Mouse (Mus musculus) olfactory bulb, adult 2 months (tissue): ENCODE data around the gene Fam193b. TPM values are rescaled to one million over a fixed set of nuclear protein-coding genes. Genes with fewer than 3 reads are reported as not detected.

Source experiments
- H3K27ac ChIP-seq: fragments of 200-500 bp; 2 replicates; pipeline ENCODE4 v1.5.1; 2012; ENCODE audit warnings: low read depth, low read length; ENCODE audit not compliant: insufficient read depth
- H3K4me1 ChIP-seq: fragments of 200-500 bp; 2 replicates; pipeline ENCODE4 v1.6.1; 2012; ENCODE audit warnings: low read length; ENCODE audit not compliant: control insufficient read depth, insufficient read depth
- H3K4me3 ChIP-seq: fragments of 200-500 bp; 2 replicates; pipeline ENCODE4 v1.5.1; 2012; ENCODE audit warnings: mild to moderate bottlenecking, low read depth, low read length, moderate library complexity; ENCODE audit not compliant: insufficient read depth
- CTCF ChIP-seq: fragments of 200-500 bp; IDR thresholded peaks from 2 replicates; pipeline ENCODE4 v1.5.1; 2012; ENCODE audit warnings: low read depth, mild to moderate bottlenecking, low read length, moderate library complexity; ENCODE audit not compliant: insufficient read depth
- POLR2A ChIP-seq: fragments of 200-500 bp; IDR thresholded peaks from 2 replicates; pipeline ENCODE4 v1.6.1; 2012; ENCODE audit warnings: mild to moderate bottlenecking, low read depth, low read length, moderate library complexity; ENCODE audit not compliant: insufficient read depth
- WGBS: fragments of 180-500 bp; shearing (Covaris S2); methylation state at CpG from one replicate; pipeline ENCODE4 v1.1.7; 2018; 5-methylcytosine and 5-hydroxymethylcytosine counted together
- polyA plus RNA-seq: library from polyadenylated mRNA; stranded (reverse); fragments of >200 nt; gene quantifications from 2 replicates; pipeline ENCODE4 v1.2.4, GENCODE M21; 2012; ENCODE audit warnings: low replicate concordance; ENCODE audit not compliant: missing spikeins, insufficient read depth, insufficient read length

Gene Fam193b
- polyA plus RNA-seq, 1 experiment, result 63.4 TPM

DNA sequence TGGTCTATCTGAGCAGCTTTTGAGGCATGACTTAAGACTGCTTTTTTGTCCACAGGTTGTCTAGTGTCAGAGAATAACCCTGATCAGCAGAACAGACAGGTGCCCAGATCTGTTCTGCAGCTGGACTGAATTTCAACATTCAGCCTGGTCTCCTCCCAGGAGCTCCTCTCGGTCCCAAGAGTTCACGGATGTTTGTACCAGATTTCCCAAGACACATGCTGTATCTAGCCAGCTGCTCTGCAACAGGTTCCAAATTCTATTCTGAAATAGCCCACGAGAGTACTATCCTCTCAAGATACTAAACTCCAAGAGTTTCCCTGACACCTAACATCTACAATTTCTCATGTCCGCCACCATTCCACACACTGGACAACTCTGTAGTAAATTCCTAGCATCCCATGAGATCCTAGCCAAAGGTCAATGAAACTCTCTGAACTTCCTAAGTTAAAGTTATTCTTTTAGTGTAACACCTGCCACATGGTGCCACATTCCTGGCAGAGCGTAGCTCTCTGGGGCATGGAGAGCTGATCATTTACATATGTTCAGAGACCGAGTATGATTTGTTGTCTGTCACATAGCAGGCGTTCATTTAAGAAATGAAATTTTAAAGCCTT is 7.5 kb downstream of the Fam193b start:
- Histone ChIP-seq H3K4me3 (no peak overlapping the region), H3K4me1 (peaks cover 4% of the 10 kb centered on the region; the same call in 1 of the 2 replicates), H3K27ac (no peak overlapping the region)
- no peak for TF ChIP-seq POLR2A
- TF ChIP-seq CTCF, result no peak
- WGBS, result 85% methylated on average over 7 of the region's 7 CpGs

DNA sequence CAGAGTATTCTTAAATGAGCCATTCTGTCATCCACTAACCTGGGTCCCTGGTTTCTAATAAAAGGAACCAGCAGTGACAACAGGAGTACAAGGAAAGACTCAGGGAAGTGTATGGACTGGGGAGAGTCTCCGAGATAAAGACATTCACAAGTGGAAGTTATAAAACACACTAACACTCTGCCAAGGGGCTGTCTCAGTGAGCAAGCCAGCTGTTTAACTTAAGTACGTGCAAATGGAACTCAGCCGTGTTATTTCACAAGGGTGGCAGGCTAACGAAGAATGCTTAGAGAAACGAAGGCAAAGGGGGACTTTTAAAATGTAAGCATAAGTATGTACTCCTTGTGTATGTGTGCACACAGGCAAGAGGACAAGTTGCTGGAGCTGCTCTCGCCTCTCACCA is 13.4 kb downstream of the Fam193b start:
- H3K4me1 ChIP-seq, result no peaks in the 10 kb centered on the region
- 52% methylated on average over 6 of the region's 6 CpGs for WGBS
- no peak overlapping the region for H3K4me3 ChIP-seq
- TF ChIP-seq CTCF (no peak), POLR2A (no peak)
- no peak overlapping the region for H3K27ac ChIP-seq

DNA sequence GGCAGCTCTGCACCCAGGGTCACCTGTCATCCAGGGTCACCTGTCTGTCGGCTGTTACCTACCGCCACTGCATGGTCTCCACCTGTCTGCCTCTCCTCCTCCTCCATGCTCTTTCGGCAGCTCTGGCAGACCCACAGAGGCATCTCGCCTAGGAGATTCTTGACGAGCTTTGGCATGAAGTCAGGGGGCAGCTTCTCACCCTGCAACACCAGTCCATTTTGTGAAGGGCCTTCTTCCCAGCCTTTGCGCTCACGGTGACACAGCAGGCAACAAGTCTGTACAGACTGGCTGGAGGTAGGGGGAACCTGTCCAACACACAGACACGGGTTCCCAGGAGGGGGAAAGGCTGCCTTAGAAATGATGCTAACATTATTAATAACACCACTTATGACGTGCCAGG is 15.0 kb downstream of the Fam193b start:
- H3K27ac ChIP-seq, result no peak overlapping the region
- H3K4me3 ChIP-seq, result no peak overlapping the region
- TF ChIP-seq POLR2A (no peak), CTCF (no peak)
- no peaks in the 10 kb centered on the region for H3K4me1 ChIP-seq
- 87% methylated on average over 9 of the region's 9 CpGs for WGBS

DNA sequence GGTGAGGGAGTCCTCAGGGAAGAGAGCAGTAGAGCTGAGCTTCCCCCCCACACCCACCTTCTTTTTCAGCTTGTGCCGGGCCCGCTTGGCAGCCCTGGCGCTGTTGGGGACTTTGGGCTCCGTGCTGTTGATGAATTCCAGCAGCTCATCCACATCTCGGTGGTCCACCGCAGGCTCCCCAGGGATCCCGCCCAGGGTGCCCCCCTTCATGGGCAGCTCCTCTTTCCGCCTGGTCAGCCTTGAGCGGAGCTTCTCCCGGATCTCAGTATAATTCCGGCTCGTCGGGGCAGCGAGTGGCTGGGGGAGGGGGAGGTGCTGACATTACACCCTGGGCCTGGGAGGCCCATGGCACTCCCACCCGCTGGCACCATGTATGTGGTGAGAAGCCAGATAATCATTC is 21.9 kb downstream of the Fam193b start:
- 85% methylated on average over 15 of the region's 15 CpGs for WGBS
- no peak overlapping the region for H3K27ac ChIP-seq
- H3K4me3 ChIP-seq, result no peak overlapping the region
- TF ChIP-seq POLR2A (no peak), CTCF (no peak)
- H3K4me1 ChIP-seq, result no peaks in the 10 kb centered on the region

DNA sequence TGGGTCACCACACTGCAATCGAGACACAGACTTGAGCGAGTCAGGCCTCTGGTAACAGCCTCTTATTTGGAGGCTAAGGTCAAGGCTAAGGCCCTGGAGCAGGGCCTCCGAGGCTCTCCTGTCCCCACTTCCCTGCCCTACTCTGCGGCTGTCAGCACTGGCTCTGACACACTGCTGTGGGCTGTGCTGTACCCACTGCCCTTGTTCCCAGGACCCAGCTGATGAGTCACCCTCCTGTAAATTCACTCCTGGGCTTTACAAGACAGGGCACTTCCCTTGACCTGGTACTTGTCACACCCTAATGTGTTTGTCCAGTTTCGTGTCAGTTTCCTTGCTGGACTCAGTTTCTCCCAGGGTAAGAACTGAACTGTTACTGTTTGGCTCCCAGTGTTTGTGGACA is 22.5 kb downstream of the Fam193b start:
- TF ChIP-seq CTCF (no peak), POLR2A (no peak)
- Histone ChIP-seq H3K4me3 (no peak overlapping the region), H3K27ac (no peak overlapping the region), H3K4me1 (no peaks in the 10 kb centered on the region)
- WGBS, result 92% methylated on average over 5 of the region's 5 CpGs

DNA sequence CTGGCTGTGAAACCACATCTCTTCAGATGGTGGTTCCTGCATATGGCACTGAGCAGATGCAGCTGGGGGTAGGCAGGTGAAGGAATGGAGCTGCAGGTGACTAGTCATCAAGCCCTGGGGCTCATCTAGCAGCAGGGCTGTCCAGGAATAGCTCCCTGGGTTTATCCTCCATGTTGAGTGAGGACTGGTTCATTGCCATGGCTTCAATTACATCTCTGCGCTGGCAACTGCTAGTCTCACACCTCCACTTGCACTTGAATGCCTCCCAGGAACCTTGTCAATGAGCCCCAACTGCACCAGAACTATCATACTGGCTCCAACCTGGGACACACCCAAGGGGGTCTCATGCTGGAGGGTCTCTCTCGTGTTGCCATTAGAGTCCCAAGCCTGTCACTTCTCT is 23.0 kb downstream of the Fam193b start:
- H3K4me1 ChIP-seq, result no peaks in the 10 kb centered on the region
- 88% methylated on average over 2 of the region's 2 CpGs for WGBS
- TF ChIP-seq POLR2A, result no peak
- no peak for TF ChIP-seq CTCF
- no peak overlapping the region for H3K27ac ChIP-seq
- no peak overlapping the region for H3K4me3 ChIP-seq

- Histone ChIP-seq H3K27ac (no peak overlapping the region), H3K4me3 (no peak overlapping the region), H3K4me1 (no peaks in the 10 kb centered on the region)
- WGBS, result 95% methylated on average over 6 of the region's 6 CpGs
- TF ChIP-seq CTCF, result no peak
- TF ChIP-seq POLR2A, result no peak
Measured at GRCm38 (mm10) chr13:55544792-55545191, 26.1 kb downstream of the Fam193b start.

GRCm38 (mm10) chr13:55543447-55543846 is 27.5 kb downstream of the Fam193b start:
- H3K4me1 ChIP-seq, result no peaks in the 10 kb centered on the region
- no peak for TF ChIP-seq POLR2A
- TF ChIP-seq CTCF, result no peak
- no peak overlapping the region for H3K4me3 ChIP-seq
- no peak overlapping the region for H3K27ac ChIP-seq
- WGBS, result 96% methylated on average over 8 of the region's 8 CpGs

DNA sequence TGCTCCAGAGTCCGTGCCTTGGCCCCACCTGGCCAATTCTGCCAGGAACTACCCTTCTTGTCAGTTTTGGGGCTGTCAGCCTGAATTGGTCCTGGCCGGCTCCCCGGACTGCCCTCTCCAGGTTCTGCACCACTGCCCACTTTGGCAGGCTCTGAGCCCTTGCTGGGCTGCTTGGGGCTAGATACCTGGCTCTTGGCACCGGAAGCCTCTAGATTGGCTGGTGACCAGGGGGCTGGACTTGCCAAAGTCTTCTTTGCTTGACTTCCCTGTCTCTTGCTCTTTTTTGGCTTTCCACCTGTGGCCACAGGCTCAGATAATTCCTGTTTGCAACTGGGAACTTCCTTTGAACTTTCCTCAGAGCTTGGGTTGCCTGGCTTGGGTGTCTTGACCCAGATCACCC is 28.0 kb downstream of the Fam193b start:
- WGBS, result 89% methylated on average over 4 of the region's 4 CpGs
- Histone ChIP-seq H3K4me3 (no peak overlapping the region), H3K4me1 (no peaks in the 10 kb centered on the region), H3K27ac (no peak overlapping the region)
- TF ChIP-seq POLR2A, result no peak
- TF ChIP-seq CTCF, result no peak

DNA sequence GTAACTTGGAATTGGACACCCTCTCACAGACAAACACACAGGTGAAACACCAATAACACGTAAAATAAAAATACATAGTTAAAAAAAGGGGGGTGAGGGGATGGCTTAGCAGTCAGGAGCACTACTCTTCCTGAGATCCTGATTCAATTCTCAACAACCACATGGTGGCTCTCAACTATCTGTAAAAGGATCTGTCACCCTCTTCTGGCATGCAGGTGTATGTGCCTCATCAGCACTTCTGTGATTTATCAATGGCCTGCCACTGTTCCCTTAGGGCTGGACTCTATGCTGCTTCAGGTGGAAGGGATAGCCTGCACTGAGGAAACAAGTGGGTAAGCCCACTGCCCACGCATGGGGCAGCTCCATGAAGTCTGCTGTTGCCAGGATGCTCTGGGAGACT is 30.0 kb downstream of the Fam193b start:
- Histone ChIP-seq H3K4me1 (no peaks in the 10 kb centered on the region), H3K27ac (no peak overlapping the region), H3K4me3 (no peak overlapping the region)
- no peak for TF ChIP-seq POLR2A
- TF ChIP-seq CTCF, result no peak
- WGBS, result 93% methylated on average over 2 of the region's 2 CpGs
